18 mouse cellular contexts compared by ENCODE assay signal in genomic region chr1:38126426-38126825, GRCm38 (mm10). TPM values are rescaled to one million over a fixed set of nuclear protein-coding genes. Genes with fewer than 3 reads are reported as not detected.
A peak's percentile ranks its signal among the peaks of the same experiment; 100 is the strongest.
DNase-seq lines count a peak whose midpoint lies in the region; ATAC-seq and TF ChIP-seq lines count a peak whose summit lies in the region.
"Had no signal": no experiment of that assay in that cellular context is flagged by ENCODE, and none has a peak within 500 bp of the region (broad histone marks: within the 10 kb centered on the region; RNA-seq: fewer than 3 reads in every experiment).

No protein-coding gene starts in this region.

- peaks cover 17% of the 10 kb centered on the region for H3K4me1 ChIP-seq in hindbrain, embryonic 12.5 days
- peaks cover 14% of the 10 kb centered on the region for H3K4me1 ChIP-seq in hindbrain, embryonic 16.5 days (ENCODE audit: control insufficient read depth, insufficient read depth, low read depth, low read length)
- H3K4me1 ChIP-seq in liver, embryonic 16.5 days (ENCODE audit: control insufficient read depth, low read depth, low read length): peaks cover 27% of the 10 kb centered on the region

- no peak for ATAC-seq in hindbrain, embryonic 12.5 days (ENCODE audit: low FRiP score)
- ATAC-seq in hindbrain, embryonic 16.5 days: no peak
- no peak for ATAC-seq in liver, embryonic 16.5 days (ENCODE audit: low read depth)
- ATAC-seq: forebrain, embryonic 13.5 days; forebrain, postnatal 0 days had no signal

- H3K27ac ChIP-seq in hindbrain, embryonic 12.5 days: no peak overlapping the region
- H3K27ac ChIP-seq in hindbrain, embryonic 16.5 days (ENCODE audit: low read depth, low read length): no peak overlapping the region
- 0 out of 2 replicates have a peak overlapping the region, but pooled peaks have one; percentile 3 for H3K27ac ChIP-seq in liver, embryonic 16.5 days (ENCODE audit: low read length)
- no peak overlapping the region for H3K27ac ChIP-seq in layer of hippocampus, adult 2 months
- H3K27ac ChIP-seq: embryonic facial prominence, embryonic 10.5 days; forebrain, embryonic 13.5 days; heart, embryonic 10.5 days; hindbrain, embryonic 13.5 days had no signal

- TF ChIP-seq CTCF in layer of hippocampus, adult 2 months (conservative IDR thresholded peaks at IDR 0.05): no peak

- H3K36me3 ChIP-seq in hindbrain, embryonic 12.5 days: no peaks in the 10 kb centered on the region
- H3K36me3 ChIP-seq in hindbrain, embryonic 16.5 days (ENCODE audit: control insufficient read depth, insufficient read depth, low read length): no peaks in the 10 kb centered on the region
- no peaks in the 10 kb centered on the region for H3K36me3 ChIP-seq in liver, embryonic 16.5 days (ENCODE audit: control insufficient read depth, insufficient read depth)
- H3K36me3 ChIP-seq: embryonic facial prominence, embryonic 10.5 days; heart, embryonic 10.5 days; hindbrain, embryonic 13.5 days had no signal

- H3K4me2 ChIP-seq in hindbrain, embryonic 12.5 days (replicated peaks): no peak overlapping the region
- no peak overlapping the region for H3K4me2 ChIP-seq in hindbrain, embryonic 16.5 days (ENCODE audit: low read length)
- no peak overlapping the region for H3K4me2 ChIP-seq in liver, embryonic 16.5 days (ENCODE audit: low read depth, low read length)
- H3K4me2 ChIP-seq: forebrain, embryonic 13.5 days; hindbrain, embryonic 13.5 days had no signal

- H3K4me3 ChIP-seq in hindbrain, embryonic 12.5 days: no peak overlapping the region
- no peak overlapping the region for H3K4me3 ChIP-seq in hindbrain, embryonic 16.5 days (ENCODE audit: low read length)
- no peak overlapping the region for H3K4me3 ChIP-seq in liver, embryonic 16.5 days (ENCODE audit: low read depth, low read length)
- H3K4me3 ChIP-seq in layer of hippocampus, adult 2 months: no peak overlapping the region
- H3K4me3 ChIP-seq: embryonic facial prominence, embryonic 10.5 days; forebrain, embryonic 13.5 days; heart, embryonic 10.5 days; hindbrain, embryonic 13.5 days had no signal

- DNase-seq in adrenal gland, adult (ENCODE audit: inconsistent age in 2 of 2, low spot score in 1 of 2): peak; percentile 21 to 64
- no peak for DNase-seq in adrenal gland, adult 8-10 months
- DNase-seq in A20 (ENCODE audit: low read depth, low spot score): peak; percentile 16
- no peak for DNase-seq in layer of hippocampus, adult 2 months (ENCODE audit: low spot score in 2 of 2)
- DNase-seq: cerebellum, adult 18-20 months; cerebellum, postnatal 10 days; forebrain, postnatal 0 days; gastrocnemius, postnatal 36 days; heart, adult 18-20 months; heart, postnatal 10 days; heart, postnatal 4 days had no signal

- peak overlapping the region; percentile 32; the same call in 1 of the 2 replicates for H3K9ac ChIP-seq in hindbrain, embryonic 12.5 days
- no peak overlapping the region for H3K9ac ChIP-seq in hindbrain, embryonic 16.5 days (ENCODE audit: low read depth, low read length)
- H3K9ac ChIP-seq in liver, embryonic 16.5 days (ENCODE audit: low read depth, low read length): no peak overlapping the region
- H3K9ac ChIP-seq: forebrain, embryonic 13.5 days; forebrain, postnatal 0 days; hindbrain, embryonic 13.5 days had no signal

- no peaks in the 10 kb centered on the region for H3K9me3 ChIP-seq in hindbrain, embryonic 12.5 days (replicated peaks)
- H3K9me3 ChIP-seq in hindbrain, embryonic 16.5 days (ENCODE audit: control insufficient read depth, low read length): no peaks in the 10 kb centered on the region
- H3K9me3 ChIP-seq in liver, embryonic 16.5 days (replicated peaks; ENCODE audit: control insufficient read depth, low read length): no peaks in the 10 kb centered on the region
- H3K9me3 ChIP-seq: embryonic facial prominence, embryonic 10.5 days; forebrain, embryonic 13.5 days; heart, embryonic 10.5 days; hindbrain, embryonic 13.5 days had no signal

- WGBS in hindbrain, embryonic 12.5 days: 80% methylated on average over 3 of the region's 3 CpGs
- 77% methylated on average over 3 of the region's 3 CpGs for WGBS in hindbrain, embryonic 16.5 days
- 62% methylated on average over 3 of the region's 3 CpGs for WGBS in liver, embryonic 16.5 days (ENCODE audit: insufficient replicate concordance)

- no peaks in the 10 kb centered on the region for H3K27me3 ChIP-seq in hindbrain, embryonic 12.5 days
- H3K27me3 ChIP-seq in hindbrain, embryonic 16.5 days (replicated peaks; ENCODE audit: control insufficient read depth, insufficient read depth, low read length): no peaks in the 10 kb centered on the region
- H3K27me3 ChIP-seq in liver, embryonic 16.5 days (ENCODE audit: control insufficient read depth, insufficient read depth, low read depth, low read length): no peaks in the 10 kb centered on the region
- H3K27me3 ChIP-seq: forebrain, embryonic 13.5 days; hindbrain, embryonic 13.5 days had no signal

RNA-seq across cellular contexts. Expression of gene Rev1, which starts 3.2 kb away (rescaled TPM):
- 10 to 100 TPM; 24.0 to 40.3 (median 30.9) TPM for total RNA-seq in adrenal gland, adult 8-10 months (2022)
- 40.4 and 44.2 TPM in 2 replicates for polyA plus RNA-seq in hindbrain, embryonic 12.5 days (2016; fragmentation: Nextera tagmentation; extraction: Ambion mirVana)
- polyA plus RNA-seq in hindbrain, embryonic 16.5 days (2015; fragmentation: Nextera tagmentation; extraction: Ambion mirVana): 26.1 and 34.6 TPM in 2 replicates
- 13.0 and 13.1 TPM in 2 replicates for polyA plus RNA-seq in liver, embryonic 16.5 days (2015; fragmentation: Nextera tagmentation; extraction: Ambion mirVana)
- total RNA-seq in layer of hippocampus, adult 2 months (2021): 10 to 100 TPM; 41.1 to 43.5 TPM

Comparison
In these comparisons a context has a peak if more than half of its experiments do, and no peak if none do; other contexts are left out.
1. DNase-seq: peak in adrenal gland, adult (2 of 2) and A20 (single experiment); none in adrenal gland, adult 8-10 months (single experiment) and layer of hippocampus, adult 2 months (0 of 2).